Mouse (Mus musculus) testis, adult 2 months (tissue): Measurements from ENCODE around the gene Cox6b1. TPM values are rescaled to one million over a fixed set of nuclear protein-coding genes. Genes with fewer than 3 reads are reported as not detected.

Experiments used
- H3K27ac ChIP-seq: fragments of 200-500 bp; 2 replicates; pipeline ENCODE4 v1.5.1; 2012; ENCODE audit warnings: low read depth, low read length; ENCODE audit not compliant: control insufficient read depth, insufficient read depth
- H3K27me3 ChIP-seq: fragments of 200-500 bp; 2 replicates; pipeline ENCODE4 v1.6.1; 2012; ENCODE audit warnings: mild to moderate bottlenecking, low read length, moderate library complexity; ENCODE audit not compliant: control insufficient read depth, insufficient read depth
- H3K36me3 ChIP-seq: fragments of 200-500 bp; 2 replicates; pipeline ENCODE4 v1.6.1; 2012; ENCODE audit warnings: mild to moderate bottlenecking, low read length; ENCODE audit not compliant: control insufficient read depth, insufficient read depth
- H3K4me1 ChIP-seq: fragments of 200-500 bp; 2 replicates; pipeline ENCODE4 v1.6.1; 2012; ENCODE audit warnings: low read length; ENCODE audit not compliant: control insufficient read depth, insufficient read depth
- H3K4me3 ChIP-seq: fragments of 200-500 bp; 2 replicates; pipeline ENCODE4 v1.5.1; 2012; ENCODE audit warnings: low read depth, mild to moderate bottlenecking, low read length, moderate library complexity, mixed read lengths; ENCODE audit not compliant: control insufficient read depth
- CTCF ChIP-seq: fragments of 200-500 bp; IDR thresholded peaks from 2 replicates; pipeline ENCODE4 v1.5.1; 2012; ENCODE audit warnings: low read depth, mild to moderate bottlenecking, inconsistent platforms, low read length, moderate library complexity; ENCODE audit not compliant: control insufficient read depth, insufficient read depth, insufficient replicate concordance
- POLR2A ChIP-seq: fragments of 200-500 bp; IDR thresholded peaks from 2 replicates; pipeline ENCODE4 v1.6.1; 2012; ENCODE audit warnings: low read depth, mild to moderate bottlenecking, inconsistent platforms, low read length, moderate library complexity; ENCODE audit not compliant: control insufficient read depth
- polyA plus RNA-seq: library from polyadenylated mRNA; depleted of rRNA; stranded (reverse); fragments of >200 nt; gene quantifications from 2 replicates; pipeline ENCODE4 v1.2.3, GENCODE M21; 2012

Gene Cox6b1
- polyA plus RNA-seq, 1 experiment = 51.8 TPM

DNA sequence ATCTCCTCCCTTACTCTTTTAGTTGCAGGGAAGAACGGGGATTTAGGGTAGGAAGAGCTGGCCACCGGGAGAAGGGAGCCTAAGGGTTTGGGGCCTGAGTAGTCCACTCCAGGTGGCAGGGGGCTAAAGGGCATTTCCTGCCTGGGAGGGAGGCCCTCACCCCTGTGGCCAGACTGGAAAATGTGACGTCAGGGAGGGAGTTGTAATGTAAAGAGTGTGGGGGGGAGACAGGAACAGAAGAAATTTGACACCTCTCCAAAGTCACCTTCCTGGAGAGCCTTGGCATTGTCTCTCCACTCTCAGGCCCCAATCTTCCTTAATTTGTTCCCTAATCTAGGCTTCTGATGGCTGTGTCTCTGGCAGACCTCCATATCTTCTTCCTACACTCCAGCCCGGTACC, 13.1 kb upstream of the Cox6b1 start:
- Histone ChIP-seq H3K4me1 (peaks cover 8% of the 10 kb centered on the region), H3K4me3 (no peak overlapping the region), H3K27ac (no peak overlapping the region), H3K27me3 (no peaks in the 10 kb centered on the region), H3K36me3 (no peaks in the 10 kb centered on the region; the same call in 1 of the 2 replicates)
- TF ChIP-seq CTCF (no peak), POLR2A (no peak)

GRCm38 (mm10) chr7:30636395-30636794, 10.4 kb upstream of the Cox6b1 start:
- no peak for TF ChIP-seq POLR2A
- TF ChIP-seq CTCF = no peak
- H3K36me3 ChIP-seq = no peaks in the 10 kb centered on the region
- peak overlapping the region; percentile 82 for H3K4me3 ChIP-seq
- peaks cover 13% of the 10 kb centered on the region for H3K4me1 ChIP-seq
- H3K27me3 ChIP-seq = no peaks in the 10 kb centered on the region
- no peak overlapping the region for H3K27ac ChIP-seq

DNA sequence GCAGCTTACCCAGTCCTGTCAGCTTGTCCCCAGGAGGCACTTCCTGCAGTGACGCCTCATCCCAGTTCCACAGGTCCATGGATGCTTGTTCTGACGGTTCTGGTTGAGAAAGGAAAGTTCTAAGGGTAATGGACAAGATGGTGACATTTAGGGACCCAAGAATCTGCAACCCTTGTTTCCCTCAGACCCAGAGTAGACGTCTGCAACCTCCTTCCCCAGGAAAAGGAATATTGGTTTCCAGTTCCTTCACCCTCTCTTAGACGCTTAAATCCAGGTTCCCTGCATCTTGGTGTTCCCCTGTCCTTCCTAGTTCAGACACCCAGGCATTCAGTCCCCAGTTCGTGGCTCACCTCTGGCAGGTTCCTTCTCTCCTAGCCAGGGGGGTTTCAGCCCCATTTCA, 9.8 kb upstream of the Cox6b1 start, which contains the start of gene Etv2:
Gene Etv2 (minus strand): TSS at position 101 of the 400 bp plus-strand sequence.
- Histone ChIP-seq H3K36me3 (no peaks in the 10 kb centered on the region), H3K4me3 (peak within 1 kb of the TSS; percentile 82), H3K27ac (no peak within 1 kb of the TSS), H3K4me1 (peaks cover 13% of the 10 kb centered on the region), H3K27me3 (no peaks in the 10 kb centered on the region)
- TF ChIP-seq CTCF (no peak), POLR2A (no peak)

DNA sequence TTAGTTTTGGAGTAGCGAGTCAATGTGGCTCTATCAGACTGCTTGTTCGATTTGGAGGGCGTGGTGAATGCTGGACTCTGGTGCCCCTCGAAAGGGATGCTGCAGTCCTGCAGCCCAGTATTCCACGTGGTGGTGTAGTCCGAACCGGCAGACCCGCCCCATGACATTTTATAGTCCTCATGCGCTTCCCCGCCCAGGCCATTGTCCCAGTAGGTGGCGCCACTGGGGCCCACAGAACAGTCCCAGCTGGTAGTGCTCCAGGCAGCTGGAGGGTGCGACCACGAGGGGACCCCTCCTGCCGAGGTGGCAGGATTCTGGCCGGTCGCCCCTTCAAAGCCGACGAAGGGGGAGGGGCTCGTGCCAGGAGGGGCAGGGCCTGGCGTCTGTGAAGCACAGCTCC, 8.7 kb upstream of the Cox6b1 start:
- peak overlapping the region; percentile 82 for H3K4me3 ChIP-seq
- H3K27ac ChIP-seq = no peak overlapping the region
- no peaks in the 10 kb centered on the region for H3K27me3 ChIP-seq
- TF ChIP-seq CTCF (peak; percentile 58; the same call in 1 of the 2 replicates), POLR2A (0 out of 2 replicates have a peak, but pooled peaks have one; percentile 13)
- H3K4me1 ChIP-seq = peaks cover 13% of the 10 kb centered on the region
- no peaks in the 10 kb centered on the region for H3K36me3 ChIP-seq

DNA sequence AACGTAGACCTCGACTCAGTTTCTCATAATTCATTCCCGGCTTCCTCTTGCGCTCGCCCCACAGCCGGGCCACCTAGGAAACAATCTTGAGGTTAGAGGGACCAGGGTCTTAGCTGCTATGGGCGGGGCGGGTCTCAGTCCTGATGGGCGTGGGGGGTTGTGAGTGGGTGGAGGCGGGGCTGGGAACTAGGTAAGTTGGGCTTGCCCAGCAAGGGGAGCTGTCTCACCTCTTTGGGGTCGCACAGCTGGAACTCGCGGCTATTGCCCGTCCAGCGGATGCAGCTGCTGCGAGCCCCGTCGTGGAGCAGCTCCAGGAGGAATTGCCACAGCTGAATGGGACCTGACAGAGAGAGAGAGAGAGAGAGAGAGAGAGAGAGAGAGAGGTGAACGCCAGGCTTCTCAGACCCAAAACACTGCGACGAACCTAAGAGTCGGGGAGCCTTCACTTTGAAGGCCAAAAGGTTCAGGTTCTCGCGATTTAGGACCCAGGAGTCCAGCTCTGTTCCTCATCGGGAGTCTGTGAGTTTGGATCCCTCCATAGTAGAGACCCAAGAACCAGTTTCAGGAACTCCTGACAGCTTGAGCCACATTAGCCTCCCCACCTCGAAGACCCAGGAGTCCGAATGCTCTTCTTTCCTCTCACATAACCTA, 7.9 kb upstream of the Cox6b1 start:
- TF ChIP-seq CTCF (no peak), POLR2A (no peak)
- Histone ChIP-seq H3K27ac (no peak overlapping the region), H3K27me3 (no peaks in the 10 kb centered on the region), H3K4me3 (peak overlapping the region; percentile 82), H3K36me3 (no peaks in the 10 kb centered on the region), H3K4me1 (peaks cover 13% of the 10 kb centered on the region)

DNA sequence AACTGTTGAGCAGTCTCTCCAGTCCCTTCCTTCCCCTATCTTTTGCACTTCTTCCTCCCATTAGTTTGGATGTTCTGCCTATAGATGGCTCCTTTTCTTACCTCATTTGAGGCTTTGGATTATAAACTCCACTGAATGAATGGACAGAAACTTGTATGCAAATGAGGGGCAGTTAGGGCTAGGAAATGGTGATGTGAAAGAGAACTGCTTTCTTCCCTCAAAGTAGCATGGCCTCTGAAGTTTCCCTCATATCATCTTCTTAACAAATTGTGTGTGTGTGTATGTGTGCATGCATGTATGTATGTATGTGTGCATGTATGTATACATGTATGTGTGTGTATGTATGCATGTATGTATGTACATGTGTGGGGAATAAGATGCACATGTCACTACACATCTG, 3.1 kb upstream of the Cox6b1 start:
- Histone ChIP-seq H3K4me3 (no peak overlapping the region), H3K4me1 (peaks cover 13% of the 10 kb centered on the region), H3K27ac (no peak overlapping the region), H3K36me3 (no peaks in the 10 kb centered on the region), H3K27me3 (no peaks in the 10 kb centered on the region)
- TF ChIP-seq POLR2A (no peak), CTCF (no peak)

DNA sequence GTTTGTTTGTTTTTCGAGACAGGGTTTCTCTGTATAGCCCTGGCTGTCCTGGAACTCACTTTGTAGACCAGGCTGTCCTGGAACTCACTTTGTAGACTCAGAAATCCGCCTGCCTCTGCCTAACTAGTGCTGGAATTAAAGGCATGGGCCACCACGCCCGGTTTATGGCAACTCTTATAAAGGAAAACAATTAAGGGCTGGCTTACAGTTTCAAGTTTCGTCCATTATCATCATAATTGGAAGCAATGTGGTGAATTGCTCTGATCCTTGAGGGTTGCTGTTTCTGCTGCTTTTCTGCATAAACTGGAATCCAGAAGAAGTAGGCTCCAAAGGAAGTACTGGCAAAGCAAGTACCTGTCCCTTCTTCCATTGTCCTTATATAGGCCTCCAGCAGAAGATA, 696 bp upstream of the Cox6b1 start:
- no peaks in the 10 kb centered on the region for H3K27me3 ChIP-seq
- peaks cover 1% of the 10 kb centered on the region; the same call in 1 of the 2 replicates for H3K36me3 ChIP-seq
- H3K4me3 ChIP-seq = no peak overlapping the region
- no peak overlapping the region for H3K27ac ChIP-seq
- H3K4me1 ChIP-seq = peaks cover 8% of the 10 kb centered on the region
- TF ChIP-seq CTCF (no peak), POLR2A (no peak)
